Mouse (Mus musculus) megakaryocyte progenitor cell, adult 5-6 weeks (primary cell): Measurements from ENCODE around the gene Exoc3l4. TPM values are rescaled to one million over a fixed set of nuclear protein-coding genes. Genes with fewer than 3 reads are reported as not detected.

ENCODE experiments used
- ATAC-seq: replicated peaks from 2 replicates; pipeline ENCODE4 v1.8.0; 2016; ENCODE audit warnings: mild to moderate bottlenecking, moderate TSS enrichment, inconsistent platforms; ENCODE audit not compliant: poor library complexity
- total RNA-seq, 2 experiments: library from RNA; stranded (forward) in 1 of 2; stranded (reverse) in 1 of 2; fragments of 157-497, 149-512 nt in 1 of 2; fragments of 200-1000 nt in 1 of 2; gene quantifications; 2 replicates each; pipeline versions ENCODE4 v1.2.3 to v1.2.4; 2015 to 2017

The Exoc3l4 gene
- total RNA-seq, 2 experiments from 2014 or later = 0.42 TPM; not detected in 1

GRCm38 (mm10) chr12:111432751-111433331 is 16.0 kb downstream of the Exoc3l4 start:
- ATAC-seq = no peak

GRCm38 (mm10) chr12:111434164-111434744 is 17.4 kb downstream of the Exoc3l4 start:
- ATAC-seq = no peak

- ATAC-seq = peak; percentile 59
Observed at GRCm38 (mm10) chr12:111434745-111435327, 18.0 kb downstream of the Exoc3l4 start.

GRCm38 (mm10) chr12:111436170-111436569 is 19.4 kb downstream of the Exoc3l4 start:
- no peak for ATAC-seq

GRCm38 (mm10) chr12:111436640-111437039 is 19.8 kb downstream of the Exoc3l4 start:
- ATAC-seq = peak; percentile 32

- peak; percentile 14 for ATAC-seq
Observed at GRCm38 (mm10) chr12:111437222-111437900, 20.5 kb downstream of the Exoc3l4 start.

- no peak for ATAC-seq
Observed at GRCm38 (mm10) chr12:111438850-111439249, 22.0 kb downstream of the Exoc3l4 start.

GRCm38 (mm10) chr12:111440701-111441373 is 24.0 kb downstream of the Exoc3l4 start:
- ATAC-seq = no peak

- ATAC-seq = no peak
Observed at GRCm38 (mm10) chr12:111441523-111441922, 24.7 kb downstream of the Exoc3l4 start.

GRCm38 (mm10) chr12:111442309-111443010 is 25.6 kb downstream of the Exoc3l4 start, which contains the start of gene Tnfaip2:
TSS of gene Tnfaip2 (plus strand) at chr12:111442469.
- peak; percentile 51 for ATAC-seq

GRCm38 (mm10) chr12:111443011-111443870 is 26.4 kb downstream of the Exoc3l4 start:
- ATAC-seq = peak; percentile 64

- ATAC-seq = peak; percentile 6; the same call in 1 of the 2 replicates
Observed at GRCm38 (mm10) chr12:111443921-111444831, 27.4 kb downstream of the Exoc3l4 start.

- no peak for ATAC-seq
Observed at GRCm38 (mm10) chr12:111445161-111445889, 28.5 kb downstream of the Exoc3l4 start.

GRCm38 (mm10) chr12:111445890-111446613 is 29.2 kb downstream of the Exoc3l4 start:
- ATAC-seq = no peak

GRCm38 (mm10) chr12:111446745-111447144 is 29.9 kb downstream of the Exoc3l4 start:
- ATAC-seq = no peak

- ATAC-seq = no peak
Observed at GRCm38 (mm10) chr12:111447350-111447749, 30.5 kb downstream of the Exoc3l4 start.
